Mouse (Mus musculus) cerebellum, postnatal 10 days (tissue): ENCODE measurements around the gene Slc4a3.

Experiments used
- DNase-seq, 2 experiments: peaks; one replicate each; pipeline ENCODE4 v3.0.0; 2021; ENCODE audit warnings: mixed read lengths in 2 of 2

Slc4a3 gene

DNA sequence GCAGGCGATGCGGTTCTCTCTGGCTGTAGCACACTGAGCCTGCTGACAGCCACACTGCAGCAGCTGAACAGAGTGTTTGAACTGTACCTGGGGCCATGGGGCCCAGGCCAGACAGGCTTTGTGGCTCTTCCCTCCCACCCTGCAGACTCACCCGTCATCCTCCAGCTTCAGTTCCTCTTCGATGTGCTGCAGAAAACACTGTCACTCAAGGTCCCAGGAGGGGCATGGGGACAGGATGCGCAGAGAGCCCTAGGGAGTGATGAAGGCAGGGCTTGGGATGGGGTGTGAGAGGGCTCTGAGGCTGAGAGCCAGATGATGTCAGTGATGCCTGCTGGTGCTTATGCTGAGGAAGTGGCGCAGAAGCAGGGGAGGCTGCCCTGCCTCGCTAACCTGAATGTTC, 21.4 kb upstream of the Slc4a3 start:
- no peak for DNase-seq

DNA sequence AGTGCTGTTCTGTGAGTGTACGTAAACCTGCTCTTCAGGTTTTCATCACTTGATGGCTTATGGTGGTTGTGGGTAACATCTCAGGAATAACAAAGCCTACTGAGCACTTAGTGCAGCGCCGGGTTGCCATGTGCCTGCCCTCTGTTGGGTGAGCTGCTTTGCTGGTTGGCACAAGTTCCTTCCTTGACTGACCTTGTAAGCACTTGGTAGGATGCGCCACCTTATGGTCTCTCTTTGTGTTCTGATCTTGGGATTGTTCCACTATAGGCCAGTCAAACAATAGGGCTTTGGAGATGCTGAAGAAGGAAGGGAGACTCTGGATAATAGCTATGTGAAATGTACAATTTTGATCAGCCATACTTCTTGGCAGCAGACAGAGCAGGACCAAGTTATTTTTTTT, 15.5 kb upstream of the Slc4a3 start:
- DNase-seq, result no peak

DNA sequence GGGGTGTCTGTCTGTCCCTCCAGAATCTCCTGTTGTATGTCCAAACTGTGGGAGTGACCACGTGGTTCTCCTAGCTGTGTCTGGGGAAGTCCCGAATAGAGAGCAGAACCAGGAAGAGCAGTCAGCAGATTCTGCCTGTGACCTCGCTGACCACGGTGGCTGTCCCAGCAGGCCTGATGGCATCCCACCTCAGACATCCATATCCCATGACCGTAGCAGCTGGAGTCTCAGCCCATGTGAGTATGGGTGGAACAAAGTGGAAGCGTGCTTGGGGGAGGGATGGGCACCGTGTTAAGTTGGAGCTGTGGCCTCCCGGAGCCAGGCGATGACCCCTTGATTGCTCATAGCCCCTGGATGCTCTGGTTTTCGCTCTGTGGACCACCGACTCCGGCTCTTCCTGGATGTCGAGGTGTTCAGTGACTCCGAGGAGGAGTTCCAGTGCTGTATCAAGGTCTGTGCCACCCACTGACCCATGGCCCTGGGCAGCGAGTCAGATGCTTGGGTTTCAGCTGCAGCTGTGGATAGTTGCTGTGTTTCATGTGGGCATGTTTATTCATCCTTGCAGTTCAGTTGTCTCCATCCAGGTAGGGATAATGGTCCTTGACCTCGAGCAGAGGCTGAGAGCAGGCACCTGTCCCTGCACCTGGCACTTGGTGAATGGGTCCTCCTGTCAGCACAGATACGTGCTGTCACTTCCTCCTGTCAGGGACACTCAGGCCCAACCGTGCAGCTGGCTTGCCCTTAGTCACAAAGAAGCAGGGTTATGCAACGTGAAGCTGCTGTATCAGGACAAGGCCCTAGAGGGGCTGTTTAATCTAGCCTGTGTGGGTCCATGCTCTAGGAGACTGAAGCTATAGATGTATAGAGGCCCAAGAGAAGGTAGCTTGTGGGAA, 13.5 kb upstream of the Slc4a3 start:
- no peak for DNase-seq

DNA sequence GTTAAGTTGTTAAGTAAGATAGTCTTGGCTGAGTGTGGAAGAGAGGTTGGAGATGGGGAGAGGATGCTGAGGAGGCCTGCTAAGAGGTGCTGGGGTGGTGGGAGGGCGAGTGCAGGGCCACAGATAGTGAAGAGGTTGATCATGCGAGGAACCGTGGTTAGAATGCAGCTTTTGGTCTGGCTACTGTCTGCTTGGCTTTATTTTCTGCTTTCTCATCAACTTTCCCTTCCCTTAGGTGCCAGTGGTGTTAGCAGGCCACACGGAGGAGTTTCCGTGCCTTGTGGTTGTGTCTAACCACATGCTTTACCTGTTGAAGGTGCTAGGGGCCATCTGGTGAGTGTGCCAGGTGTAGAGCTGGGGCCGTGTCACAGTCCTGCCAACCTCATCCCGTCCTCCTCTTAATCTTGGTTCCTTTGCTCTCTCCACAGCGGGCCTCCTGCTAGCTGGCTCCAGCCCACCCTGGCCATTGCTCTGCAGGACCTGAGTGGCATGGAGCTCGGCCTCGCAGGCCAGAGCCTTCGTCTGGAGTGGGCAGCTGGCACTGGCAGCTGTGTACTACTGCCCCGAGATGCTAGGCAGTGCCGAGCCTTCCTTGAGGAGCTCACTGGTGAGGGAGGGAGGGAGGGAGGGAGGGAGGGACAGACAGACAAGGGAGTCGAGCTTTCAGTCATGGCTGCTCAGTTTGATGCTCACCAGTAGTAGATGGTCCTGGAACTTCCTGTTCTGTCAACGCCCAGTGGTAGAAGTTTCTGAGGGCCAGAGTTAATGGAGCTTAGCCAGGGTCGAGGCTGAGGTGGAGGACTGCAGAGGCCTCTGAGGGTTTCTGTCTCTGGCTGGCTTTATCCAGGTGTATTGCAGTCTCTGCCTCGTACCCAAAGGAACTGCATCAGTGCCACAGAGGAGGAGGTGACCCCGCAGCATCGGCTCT, 12.5 kb upstream of the Slc4a3 start:
- DNase-seq, result no peak

DNA sequence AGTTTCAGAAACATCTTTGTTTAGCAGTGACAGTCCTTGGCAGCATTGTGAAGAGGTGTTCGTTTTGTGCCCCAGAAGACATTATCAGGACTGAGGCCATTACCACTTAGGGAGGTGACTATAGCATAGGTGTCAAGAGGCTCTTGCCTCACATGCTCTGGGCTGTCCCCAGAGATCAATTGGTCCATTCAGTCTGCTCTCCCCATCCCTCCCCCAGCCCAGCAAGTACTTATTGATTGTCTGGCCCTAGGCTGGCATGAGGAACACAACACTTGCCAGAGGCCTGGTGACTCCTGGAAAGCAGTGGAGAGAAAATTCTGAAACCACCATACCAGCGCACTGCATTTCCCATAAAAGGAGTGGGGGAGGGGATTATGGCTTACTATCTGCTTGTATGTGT, 8.5 kb upstream of the Slc4a3 start:
- DNase-seq, result no peak

DNA sequence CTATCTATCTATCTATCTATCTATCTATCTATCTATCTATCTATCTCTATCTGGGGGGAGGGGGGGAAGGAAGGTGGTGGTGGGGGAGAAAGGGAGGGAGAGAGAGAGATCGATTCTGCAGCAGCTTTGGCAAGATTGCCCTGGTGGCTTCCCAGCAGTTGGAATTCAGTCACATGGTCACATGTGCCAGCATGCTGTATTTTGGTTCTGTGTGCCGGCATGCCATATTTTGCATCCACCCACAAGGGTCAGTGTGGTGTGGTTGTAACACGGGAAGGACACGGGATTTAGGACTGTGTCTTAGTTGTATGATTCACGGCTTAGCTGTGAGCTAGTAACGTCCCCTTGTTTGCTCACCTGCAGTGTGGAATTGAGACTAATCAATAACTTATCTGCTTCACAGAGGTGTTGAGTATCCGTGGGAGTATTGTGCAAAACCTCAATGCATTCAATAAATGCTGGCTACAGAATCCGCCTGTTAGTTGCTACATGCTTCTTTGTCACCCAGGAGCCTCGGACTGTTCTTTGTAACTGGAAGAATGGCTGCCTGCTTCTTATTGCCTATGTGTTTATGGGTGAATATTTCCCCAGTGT, 7.4 kb upstream of the Slc4a3 start:
- no peak for DNase-seq

DNA sequence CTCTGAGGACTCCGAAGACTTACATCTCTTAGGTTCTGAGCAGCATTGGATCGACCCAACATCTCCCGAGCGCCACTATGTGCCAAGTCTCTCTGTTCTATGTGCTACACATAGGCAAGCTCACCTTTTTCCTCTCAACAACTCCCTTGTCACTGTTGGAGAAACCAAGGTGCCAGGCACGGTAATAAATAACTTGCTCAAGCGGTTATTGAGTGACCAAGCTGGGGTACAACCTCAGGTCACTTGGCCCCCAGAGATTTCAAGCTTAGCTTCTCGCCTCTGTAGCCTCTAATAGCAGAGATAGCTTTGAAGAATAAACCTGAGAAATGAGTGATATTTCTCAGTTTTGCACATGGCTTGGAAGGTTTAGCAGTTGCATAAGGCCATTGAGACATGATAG, 4.6 kb upstream of the Slc4a3 start:
- DNase-seq, result no peak

DNA sequence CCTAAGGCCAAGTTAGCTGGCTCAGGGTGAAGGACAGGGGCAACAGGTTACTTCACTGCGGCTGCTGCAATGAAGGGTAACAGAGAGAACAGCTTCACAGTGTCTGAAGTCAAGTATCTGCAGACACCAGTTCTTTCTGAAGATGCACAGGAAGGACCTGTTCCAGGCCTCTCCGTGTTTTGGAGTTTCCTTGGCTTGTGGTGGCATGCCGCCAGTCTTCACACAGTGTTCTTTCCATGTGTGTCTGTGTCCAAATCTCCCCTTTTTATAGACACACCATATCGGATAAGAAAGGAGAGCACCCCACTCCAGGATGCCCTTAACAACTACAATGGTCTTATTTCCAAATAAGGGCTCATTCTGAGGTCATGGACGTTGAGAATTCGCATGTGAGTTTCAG, 1.7 kb upstream of the Slc4a3 start:
- no peak for DNase-seq

DNA sequence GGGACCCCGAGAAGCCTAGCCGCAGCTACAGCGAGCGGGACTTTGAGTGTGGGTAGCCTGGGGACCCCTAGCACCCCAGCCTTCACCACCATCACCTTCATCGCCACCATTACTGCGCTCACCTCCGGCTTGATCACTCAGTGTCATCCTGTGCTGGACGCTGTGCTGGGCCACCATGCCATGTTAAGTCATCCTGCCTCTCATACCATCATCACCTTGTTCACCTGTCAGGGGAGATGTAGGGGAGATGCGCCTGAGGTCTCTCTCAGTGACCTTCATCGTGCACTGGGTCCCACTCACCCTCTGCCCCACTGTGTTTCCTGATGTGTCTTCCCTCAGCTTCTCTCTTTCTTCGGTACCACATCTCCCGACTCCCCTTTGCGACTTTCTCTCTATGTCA, 1.3 kb downstream of the Slc4a3 start:
- DNase-seq, result no peak

DNA sequence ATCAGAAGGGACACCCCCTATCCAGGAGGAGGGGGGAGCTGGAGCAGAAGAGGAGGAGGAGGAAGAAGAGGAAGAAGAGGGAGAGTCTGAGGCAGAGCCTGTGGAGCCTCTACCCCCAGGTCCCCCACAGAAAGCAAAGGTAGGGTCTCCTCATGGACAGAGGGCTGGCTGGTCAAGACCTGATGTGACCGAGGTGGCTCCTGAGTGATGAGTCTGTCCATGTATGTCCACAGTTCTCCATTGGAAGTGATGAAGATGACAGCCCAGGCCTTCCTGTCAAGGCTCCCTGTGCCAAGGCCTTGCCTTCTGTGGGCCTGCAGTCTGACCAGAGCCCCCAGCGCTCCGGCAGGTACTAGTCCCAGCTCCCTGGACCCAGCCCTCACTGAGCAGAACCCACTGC, 2.0 kb downstream of the Slc4a3 start:
- DNase-seq, result no peak

DNA sequence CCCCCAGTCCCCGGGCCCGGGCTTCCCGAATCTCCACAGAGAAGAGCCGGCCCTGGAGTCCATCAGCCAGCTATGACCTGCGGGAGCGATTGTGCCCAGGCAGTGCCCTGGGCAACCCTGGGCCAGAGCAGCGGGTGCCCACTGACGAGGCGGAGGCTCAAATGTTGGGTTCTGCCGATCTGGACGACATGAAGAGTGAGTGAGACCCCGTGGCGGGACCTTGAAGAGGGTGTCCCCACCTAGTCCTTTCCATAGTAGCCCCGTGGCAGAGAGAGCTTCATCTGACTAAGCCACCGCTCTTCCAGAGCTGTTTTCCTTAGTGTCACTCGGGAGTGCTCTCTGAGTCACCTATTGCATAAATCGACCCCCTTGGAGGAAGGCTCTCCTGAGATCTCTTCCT, 2.8 kb downstream of the Slc4a3 start:
- no peak for DNase-seq

DNA sequence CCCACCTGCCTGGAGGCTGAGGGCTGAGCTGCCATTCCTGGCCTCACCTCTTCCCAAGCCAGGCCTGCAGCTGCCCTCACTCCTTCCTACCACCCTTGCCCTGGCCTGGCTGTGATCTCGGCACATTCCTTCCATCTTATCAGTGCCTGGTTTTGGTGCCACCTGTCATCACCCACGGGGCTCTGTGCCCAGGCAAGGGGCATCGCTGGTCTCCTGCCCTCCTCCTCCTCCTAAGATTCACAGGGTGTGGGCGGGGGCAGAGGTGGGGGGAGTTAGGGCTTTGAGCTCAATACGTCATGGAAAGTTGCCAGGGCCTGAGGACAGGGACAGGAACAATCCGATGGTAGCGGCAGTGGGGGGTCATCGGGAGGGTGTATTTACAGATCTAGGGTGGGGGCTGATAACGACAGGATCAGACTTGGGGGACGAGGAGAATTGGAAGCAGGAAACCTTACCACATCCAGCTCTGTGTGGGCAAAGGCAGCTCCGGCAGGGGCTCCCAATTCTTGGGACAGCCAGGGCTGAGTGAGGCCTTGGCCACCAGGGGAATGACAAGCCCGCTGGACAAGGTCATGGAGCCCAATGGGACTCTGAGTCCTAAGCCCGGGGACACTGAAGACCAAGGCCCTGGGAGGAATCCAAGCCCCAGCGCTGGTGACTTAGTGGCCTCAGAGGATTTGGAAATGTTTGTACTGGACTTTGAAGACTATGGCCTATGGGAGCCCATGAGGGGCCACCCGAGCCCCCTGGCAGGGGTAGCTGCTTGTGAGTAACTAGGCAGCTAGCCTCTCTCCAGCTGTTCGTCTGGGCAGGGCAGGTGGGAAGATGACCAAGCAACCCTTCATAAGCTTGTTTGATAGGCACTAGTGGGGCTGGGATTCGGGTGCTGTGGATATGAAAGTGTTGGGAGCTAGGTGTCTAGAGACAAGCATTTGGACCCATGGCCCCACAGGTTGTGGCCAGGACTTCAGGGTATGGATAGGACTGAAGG, 3.5 kb downstream of the Slc4a3 start:
- no peak for DNase-seq

DNA sequence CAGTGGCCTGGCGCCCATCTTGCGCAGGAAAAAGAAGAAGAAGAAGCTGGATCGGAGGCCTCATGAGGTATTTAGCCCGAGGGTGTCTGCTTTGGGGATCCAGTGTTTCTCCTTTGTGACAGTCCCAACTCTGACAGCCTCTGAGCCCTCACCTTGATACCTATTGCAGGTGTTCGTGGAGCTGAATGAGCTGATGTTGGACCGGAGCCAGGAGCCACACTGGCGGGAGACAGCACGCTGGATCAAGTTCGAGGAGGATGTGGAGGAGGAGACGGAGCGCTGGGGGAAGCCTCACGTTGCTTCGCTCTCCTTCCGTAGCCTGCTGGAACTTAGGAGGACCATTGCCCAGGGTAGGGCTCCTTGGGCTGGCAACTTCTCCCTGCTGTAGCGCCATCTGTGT, 4.5 kb downstream of the Slc4a3 start:
- no peak for DNase-seq

DNA sequence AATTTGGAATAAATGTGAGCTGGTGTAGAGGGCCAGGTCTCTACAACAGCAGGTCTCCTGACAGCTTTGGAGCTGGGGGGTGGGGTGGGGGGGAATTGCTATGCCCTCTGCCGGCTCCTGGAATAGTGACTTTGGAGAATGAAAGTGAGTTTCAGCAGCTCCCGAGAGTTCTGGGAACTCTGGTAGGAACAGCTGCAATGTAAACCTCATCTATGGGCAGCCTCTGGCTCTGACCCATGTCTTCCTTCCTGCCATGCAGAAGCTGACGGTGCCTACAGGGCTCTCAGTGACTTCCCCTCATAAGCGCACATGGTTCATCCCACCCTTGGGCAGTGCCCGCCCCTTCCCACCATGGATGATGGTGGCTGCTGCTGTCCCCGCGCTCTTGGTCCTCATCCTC, 9.6 kb downstream of the Slc4a3 start:
- no peak for DNase-seq

DNA sequence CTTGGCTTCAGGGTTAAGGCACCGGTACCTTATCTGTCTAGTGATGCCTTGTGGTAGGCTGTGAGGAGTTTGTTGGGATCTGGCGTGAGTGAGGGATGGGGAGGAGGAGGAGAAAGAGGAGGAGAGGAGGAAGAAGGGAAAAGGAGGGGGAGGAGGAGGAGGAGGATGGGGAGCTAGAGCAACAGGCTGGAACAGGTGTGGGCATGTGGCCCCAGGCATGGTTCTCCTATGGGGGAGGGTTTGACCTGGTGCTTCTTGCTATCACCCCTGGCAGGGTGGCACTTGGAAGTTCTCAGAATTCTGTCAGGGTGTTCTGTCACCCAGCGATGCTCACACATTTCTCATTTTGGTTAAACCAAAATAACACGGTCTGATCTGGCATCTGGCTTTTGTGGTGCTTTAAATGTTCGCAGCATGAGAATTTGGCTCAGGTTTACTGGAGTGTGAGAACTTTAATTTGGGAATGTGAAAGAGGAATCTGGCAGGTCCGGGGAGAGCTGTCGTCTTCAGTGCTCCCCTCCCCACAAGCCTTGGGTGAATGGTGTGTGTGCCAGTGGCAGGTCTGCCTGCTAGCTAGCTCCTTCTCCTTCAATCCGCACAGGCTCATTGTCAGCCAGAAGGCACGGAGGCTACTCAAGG, 10.2 kb downstream of the Slc4a3 start:
- DNase-seq, result no peak

DNA sequence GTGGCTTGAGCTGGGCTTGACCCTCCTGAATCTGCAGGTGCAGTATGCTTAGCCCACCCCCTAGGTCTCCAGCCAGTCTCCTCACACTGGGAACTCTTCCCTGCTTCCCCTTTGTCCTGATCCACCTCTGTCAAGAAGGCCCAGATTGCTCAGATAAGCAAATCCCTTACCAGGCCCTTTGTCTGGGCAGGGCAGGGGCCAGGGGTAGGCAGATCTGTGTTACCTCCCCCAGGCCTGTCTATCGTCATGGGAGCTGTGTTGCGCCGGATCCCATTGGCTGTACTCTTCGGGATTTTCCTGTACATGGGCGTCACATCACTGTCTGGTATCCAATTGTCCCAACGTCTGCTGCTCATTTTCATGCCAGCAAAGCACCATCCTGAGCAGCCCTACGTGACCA, 11.0 kb downstream of the Slc4a3 start:
- DNase-seq, result no peak

DNA sequence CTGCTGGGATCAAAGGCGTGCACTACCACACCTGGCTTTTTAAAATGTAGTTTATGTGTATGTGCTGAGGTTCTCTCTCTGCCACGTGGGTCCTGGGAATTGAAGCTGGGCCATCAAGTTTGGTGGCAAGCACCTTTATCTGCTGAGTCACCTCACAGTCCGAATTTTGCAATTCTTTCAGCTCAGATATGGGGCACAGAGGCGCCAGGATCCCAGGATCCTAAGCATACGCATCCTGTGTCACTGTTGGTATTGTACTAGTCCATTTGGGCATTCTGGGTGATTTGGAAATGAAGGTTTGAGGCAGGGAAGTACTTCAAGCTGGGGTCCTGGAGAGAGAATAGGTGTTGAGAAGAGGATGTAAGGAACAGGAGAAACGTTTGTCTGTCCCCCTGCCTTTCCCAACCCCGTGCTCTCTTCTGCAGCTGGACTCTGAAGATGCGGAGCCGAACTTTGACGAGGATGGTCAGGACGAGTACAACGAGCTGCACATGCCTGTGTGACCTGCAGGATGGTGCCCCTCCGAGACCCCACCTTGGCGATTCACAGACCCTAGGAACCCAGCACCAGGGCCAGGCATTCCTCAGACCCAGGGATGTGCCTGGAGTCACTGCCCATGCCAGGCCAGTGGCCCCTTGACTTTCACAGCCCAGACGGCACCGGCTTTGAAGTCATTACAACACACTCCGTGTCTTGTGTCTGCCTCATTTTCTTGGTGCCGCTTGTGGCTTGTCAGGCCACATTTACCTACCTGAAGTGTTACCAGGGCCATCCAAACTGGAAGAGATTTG, 12.5 kb downstream of the Slc4a3 start:
- DNase-seq, result no peak

DNA sequence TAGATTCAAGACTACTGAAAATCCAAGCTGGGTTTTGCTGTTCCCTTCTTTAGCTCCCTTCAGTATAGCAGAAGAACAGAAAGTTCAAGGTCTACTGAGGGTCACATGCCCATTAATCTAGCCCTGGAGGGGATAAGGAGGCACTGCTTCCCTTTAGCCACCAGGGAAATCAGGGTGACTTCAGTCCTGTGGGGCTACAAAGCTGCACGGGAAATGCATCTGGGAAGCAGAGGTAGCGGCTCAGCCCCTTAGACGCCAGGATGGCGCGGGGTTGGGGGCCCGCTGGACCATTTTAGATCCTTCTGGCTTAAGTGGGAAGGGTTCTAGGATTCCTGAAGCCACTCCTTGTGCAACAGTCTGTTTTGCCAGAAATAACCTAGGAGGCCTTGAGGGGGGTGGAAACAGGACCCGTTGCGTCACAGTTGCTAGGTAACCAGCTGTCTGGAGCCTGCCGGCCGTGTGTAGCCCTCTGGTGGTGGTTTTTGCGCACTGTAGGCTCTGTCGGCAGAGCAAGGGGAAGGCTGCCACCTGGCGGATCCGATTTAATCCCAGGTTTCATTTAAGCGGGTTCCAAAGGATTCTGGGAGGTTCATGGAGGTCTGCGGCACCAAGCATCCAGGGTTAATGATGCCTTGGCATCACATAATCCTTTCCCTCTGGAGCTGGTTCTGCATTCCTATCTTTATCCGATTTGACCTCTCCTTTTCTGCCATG, 13.3 kb downstream of the Slc4a3 start:
- peak; percentile 96 to 98 for DNase-seq

DNA sequence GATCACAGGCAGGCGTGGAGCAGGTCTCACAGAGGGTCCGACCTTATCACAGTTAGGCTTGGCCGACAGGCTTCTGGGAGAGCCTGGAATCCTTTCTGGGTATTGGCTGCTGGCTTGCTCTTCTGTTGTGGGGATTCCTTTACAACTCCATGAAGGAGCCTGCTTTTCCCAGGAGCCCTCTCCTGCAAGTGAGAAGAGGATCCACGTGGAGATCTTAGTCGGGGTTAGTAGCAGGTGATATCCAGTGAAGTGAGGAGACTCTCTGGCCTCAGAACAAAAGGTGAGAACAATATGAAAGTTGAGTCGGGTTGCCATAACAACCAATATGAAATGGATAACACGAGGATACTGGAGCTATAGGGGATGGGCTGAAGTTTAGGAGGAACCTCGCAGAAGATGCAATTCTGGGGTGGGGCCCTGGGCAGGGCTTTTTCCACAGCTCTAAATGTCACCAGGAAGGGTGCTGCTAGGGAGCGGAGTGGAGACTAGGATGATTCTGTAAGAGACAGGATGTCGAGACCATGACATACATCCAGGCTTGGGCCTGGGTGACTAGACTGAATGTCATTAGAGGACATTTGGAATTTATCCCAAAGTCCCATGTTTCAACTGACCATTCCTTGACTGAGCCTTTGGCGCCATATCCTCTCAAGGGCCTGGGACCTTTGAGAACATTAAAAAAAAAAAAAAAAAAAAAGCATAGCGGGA, 14.3 kb downstream of the Slc4a3 start:
- DNase-seq, result no peak
